Mouse (Mus musculus) layer of hippocampus, postnatal 25 days (tissue): ENCODE measurements around the gene Gm20431. TPM values are rescaled to one million over a fixed set of nuclear protein-coding genes. Genes with fewer than 3 reads are reported as not detected.
"Not testable (repeated sequence)": the region's sequence is repeated elsewhere in the genome, so short reads cannot be mapped to it uniquely, and the experiment has no call there.

Experiments used
- DNase-seq, 2 experiments: peaks; one replicate each; pipeline ENCODE4 v3.0.0; 2022; ENCODE audit warnings: mixed read lengths in 2 of 2, low spot score in 1 of 2; ENCODE audit errors: extremely low spot score in 1 of 2
- total RNA-seq, 2 experiments: library from RNA; stranded (reverse); gene quantifications; 2 replicates each; pipeline ENCODE4 v1.2.3; 2021

The Gm20431 gene
- total RNA-seq, 2 experiments from 2014 or later: 51.0 to 51.3 TPM

DNA sequence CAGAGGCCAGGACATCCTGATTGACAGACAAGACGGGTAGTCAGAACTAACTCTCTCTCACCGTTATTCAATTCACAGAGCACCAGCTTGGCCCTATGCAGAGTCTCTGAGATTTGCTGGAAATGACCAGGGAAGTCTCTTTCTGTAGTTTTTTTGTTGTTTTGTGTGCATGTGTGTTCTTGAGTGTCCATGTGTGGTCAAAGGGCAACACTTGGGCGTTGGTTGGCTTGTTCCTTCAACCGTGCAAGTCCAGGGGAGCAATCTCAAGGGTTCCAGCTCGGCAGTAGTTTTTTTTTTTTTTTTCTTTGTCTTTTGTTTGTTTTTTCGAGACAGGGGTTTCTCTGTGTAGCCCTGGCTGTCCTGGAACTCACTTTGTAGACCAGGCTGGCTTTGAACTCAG is 1.4 kb upstream of the Gm20431 start:
- no peak for DNase-seq

DNA sequence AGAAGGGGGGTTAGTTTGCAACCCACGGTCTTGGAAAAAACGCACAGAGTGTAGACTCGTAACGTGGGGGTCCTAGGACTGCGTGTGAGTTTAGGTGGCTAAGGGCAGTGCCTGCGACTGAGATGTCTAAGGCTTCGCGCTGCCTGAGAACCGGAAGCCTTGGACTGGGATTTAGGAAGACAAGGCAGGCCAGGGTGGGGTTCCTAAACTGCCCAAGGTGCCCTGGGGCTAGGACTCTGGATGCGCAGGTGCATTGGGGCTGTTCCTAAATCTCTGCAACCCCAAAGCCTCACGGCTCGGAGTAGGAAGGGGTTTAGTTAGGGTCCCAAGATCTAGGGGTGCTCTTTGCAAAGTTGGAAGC is 705 bp downstream of the Gm20431 start:
- no peak for DNase-seq

GRCm38 (mm10) chr2:167659847-167660610 is 1.3 kb downstream of the Gm20431 start:
- DNase-seq: peak in 1 of 2 experiments; percentile 60

DNA sequence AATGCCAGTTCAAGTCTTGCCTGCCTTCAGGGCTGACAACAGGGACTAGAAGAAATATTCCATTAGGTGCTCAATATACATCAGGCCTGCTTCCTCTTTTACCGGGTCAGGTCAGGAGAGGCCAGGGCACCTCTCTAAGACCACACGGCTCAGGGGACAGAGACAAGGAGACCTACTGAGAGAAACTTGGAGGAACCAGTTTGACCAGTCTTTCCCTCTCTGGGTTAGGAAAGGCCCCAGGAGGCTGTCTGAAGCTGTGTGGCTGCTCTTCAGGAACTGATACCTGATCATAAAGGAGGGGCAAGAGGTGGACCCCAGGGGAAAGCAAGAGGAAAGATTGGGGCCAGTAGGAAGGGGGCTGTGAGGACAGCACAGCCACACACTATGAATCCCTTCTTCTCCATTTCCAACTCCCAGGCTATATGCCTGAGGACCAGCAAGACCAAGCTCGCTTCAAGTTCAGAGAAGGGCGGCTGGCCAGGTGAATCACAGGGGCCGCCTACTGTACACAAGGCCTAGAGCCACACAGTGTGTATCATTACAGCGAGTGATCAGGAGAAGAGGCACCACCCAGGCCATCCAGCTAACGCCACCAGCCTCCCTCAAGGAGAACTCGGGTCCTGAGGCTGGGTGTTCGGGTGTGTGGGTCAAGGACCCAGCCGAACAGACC is 2.0 kb downstream of the Gm20431 start:
- DNase-seq: no peak

GRCm38 (mm10) chr2:167658712-167659111 is 2.6 kb downstream of the Gm20431 start:
- DNase-seq: no peak

GRCm38 (mm10) chr2:167657973-167658372 is 3.3 kb downstream of the Gm20431 start:
- no peak for DNase-seq

- DNase-seq: no peak
Observed at GRCm38 (mm10) chr2:167656629-167657478, 4.4 kb downstream of the Gm20431 start.

DNA sequence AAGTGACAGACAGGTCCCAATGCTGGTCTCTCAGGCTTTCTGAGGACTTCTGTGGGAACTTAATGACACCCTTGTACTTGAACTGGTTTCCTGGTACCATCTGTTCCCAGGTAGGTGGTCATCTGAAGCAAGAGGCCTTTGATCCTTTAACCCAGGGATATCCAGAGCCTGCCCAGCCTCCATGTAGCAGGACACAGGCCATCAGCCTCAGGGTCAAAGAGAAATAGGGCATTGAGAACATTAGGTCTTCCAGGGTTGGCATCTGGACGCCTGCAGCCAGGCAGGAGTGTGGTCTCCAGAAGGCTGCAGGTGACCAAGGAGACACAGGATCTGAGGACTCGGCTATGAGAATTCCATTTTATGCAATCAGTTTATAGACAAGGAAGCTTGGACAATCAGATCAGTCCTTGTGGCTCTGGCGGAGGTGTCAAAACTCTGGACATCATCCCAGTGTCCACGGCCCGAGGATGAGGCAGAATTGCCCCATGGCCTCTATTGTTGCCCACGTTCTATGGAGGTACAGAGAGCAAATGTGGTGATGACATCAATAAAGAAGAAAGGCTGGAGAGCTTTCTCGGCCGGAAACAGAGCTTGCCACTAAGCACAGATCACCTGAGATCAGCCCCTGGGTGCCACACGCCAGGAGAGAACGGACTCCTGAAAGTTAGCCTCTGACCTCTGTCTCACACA is 6.2 kb downstream of the Gm20431 start:
- no peak for DNase-seq

- DNase-seq: no peak
Observed at GRCm38 (mm10) chr2:167652694-167653093, 8.6 kb downstream of the Gm20431 start.

DNA sequence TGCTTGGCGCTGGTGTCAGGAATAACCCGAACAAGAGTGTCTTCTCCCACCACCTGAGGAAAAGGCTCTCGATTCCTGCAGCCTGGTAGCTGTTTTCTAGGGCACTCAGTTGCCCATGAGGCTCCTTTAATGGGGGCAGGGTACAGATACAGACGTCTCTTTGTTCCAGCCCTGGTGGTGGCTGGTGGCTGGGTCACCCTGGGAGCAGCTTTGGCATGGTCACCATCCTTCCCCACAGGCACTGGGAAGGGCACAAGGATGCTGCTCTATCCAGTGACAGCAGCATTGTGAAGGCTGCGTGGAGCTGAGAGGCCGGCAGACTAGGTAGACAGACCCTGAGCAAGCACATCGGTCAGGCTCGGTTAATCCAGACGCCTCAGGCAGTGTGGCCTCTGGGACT is 9.7 kb downstream of the Gm20431 start:
- DNase-seq: no peak

GRCm38 (mm10) chr2:167649290-167650032 is 11.8 kb downstream of the Gm20431 start:
- no peak for DNase-seq

DNA sequence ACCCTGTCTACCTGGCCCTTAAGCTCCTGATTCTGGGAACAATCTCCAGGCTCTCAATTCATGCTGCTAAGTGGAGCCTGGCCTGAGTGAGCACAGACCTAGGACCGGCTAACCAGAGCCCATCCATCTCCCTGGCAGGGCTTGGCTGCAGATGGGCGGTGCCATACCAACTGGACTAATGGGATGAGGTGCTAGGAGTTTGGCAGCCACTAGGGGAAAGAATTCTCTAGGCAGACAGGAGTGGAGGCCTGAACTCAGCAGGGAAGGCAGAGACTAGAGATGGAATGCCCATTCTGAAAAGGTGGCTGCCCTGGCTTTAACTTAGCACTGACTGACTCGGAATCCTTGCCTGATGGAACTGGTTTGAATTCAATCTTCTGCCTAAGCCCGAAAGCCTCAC is 14.9 kb downstream of the Gm20431 start:
- DNase-seq: no peak

DNA sequence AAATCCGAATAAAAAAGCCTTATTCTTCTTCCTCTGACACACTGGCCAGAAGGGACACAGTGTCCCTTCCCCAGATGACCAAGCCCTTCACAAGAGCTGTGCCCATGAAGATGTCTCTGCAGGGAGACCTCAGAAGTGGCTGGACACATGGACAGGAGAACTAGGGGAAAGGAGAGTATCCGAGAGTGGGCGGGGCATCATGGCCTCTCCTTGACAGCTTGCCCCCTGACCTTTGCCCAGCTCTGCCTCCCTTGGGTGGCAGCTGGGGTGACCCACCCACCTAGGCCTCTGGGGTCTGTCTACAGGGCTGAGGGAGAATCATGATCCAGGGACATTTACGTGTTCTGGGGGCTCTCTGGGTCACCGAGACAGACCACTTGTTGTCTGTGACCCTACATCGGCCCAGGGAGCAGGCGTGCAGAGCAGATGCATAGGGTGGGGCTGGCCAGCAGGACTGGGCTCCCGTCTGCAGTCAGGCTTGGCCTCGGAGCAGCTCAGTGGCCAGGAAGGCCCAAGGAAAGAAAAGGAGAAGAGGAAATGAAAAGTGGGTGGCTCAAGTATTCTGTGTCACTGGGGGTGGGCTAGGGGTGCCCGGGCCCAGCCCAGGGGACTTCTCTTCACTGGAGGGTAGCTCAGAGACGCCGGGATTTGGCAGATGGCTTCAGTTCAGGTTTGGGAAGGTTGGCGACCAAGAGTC is 17.8 kb downstream of the Gm20431 start:
- DNase-seq: not testable (repeated sequence)

GRCm38 (mm10) chr2:167642164-167642563 is 19.1 kb downstream of the Gm20431 start:
- DNase-seq: no peak

DNA sequence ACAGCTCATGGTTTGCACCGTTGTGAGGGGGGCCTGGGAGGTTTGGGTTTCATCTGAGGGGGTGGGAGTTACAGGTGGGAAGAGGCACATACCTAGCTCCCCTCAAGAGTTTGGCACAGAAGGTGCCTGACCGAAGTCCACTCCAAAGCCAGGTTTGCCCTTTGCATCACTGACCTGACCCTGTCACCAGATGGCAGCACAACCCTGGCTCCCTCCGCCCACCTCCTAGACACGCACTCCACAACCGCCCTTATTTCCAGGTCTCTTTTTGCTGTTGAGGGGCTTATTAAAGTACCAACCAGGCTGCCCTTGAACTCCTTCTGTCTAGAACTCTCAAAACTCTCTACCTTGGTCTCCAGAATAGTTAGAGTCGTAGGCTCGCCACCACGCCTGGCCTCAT is 20.0 kb downstream of the Gm20431 start:
- no peak for DNase-seq

GRCm38 (mm10) chr2:167640279-167640678 is 21.0 kb downstream of the Gm20431 start:
- DNase-seq: peak in 1 of 2 experiments; percentile 49

DNA sequence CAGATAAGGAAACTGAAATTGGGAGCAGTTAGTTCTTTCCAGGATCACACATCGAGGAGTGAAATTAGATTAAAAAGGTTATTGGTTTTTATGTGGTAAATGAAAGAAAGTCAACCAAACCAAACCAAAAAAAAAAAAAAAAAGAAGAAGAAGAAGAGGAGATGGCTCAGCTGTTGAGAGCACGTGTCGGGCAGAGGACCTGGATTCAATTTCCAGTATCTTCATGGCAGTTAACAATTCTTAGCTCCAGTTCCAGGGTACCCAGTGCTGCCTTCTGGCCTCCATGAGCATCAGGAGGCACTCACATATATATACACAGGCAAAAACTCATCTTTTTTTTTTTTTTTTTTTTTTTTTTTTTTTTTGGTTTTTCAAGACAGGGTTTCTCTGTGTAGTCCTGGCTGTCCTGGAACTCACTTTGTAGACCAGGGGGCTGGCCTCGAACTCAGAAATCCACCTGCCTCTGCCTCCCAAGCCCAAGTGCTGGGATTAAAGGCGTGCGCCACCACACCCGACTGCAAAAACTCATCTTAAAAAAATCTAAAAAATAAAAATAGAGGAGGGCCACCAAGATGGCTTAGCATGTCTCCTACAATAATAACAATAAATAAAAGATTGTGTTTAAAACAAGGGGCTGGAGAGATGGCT is 26.3 kb downstream of the Gm20431 start:
- DNase-seq: no peak

DNA sequence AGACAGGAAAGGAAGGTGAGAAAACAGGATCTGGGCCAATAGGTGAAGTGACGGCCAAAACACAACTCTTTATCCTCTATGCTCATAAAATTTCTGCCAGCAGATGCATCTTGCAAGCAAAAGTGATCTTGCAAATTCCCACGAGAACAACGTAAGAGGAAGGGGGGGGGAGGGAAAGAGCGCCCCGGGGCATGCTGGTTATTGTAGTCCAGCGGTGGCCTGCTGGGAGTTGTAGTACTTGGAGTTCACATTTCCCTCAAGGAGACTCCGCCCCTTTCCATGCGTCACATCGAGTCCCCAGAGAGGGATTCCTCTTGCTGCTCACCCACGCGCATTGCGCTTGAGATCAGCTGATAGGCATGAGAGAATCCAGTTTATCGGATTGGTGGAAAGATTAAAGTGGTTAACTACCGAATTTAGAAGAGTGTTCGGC is 26.9 kb downstream of the Gm20431 start:
- peak; percentile 81 to 83 for DNase-seq

GRCm38 (mm10) chr2:167633537-167633872 is 27.8 kb downstream of the Gm20431 start:
- no peak for DNase-seq
